Mouse (Mus musculus): ENCODE measurements around the gene Tmx2. TPM values are rescaled to one million over a fixed set of nuclear protein-coding genes. Genes with fewer than 3 reads are reported as not detected.

Tmx2 gene
- total RNA-seq, 2 experiments from 2014 or later = 18.9 to 29.0 TPM

Other genes starting within 250 kb of the Tmx2 start
- gene Tfpi, start 202.4 kb downstream of the Tmx2 start, total RNA-seq (2015; ENCODE audit: low replicate concordance) = 2.3 and 2.7 TPM in 2 replicates
- gene Tfpi, start 202.4 kb downstream of the Tmx2 start, total RNA-seq (2017; ENCODE audit: low replicate concordance) = 6.1 and 6.9 TPM in 2 replicates
- 8.8 and 10.0 TPM in 2 replicates for gene Ctnnd1, start 28.4 kb downstream of the Tmx2 start, total RNA-seq (2015; ENCODE audit: low replicate concordance)
- gene Ctnnd1, start 28.4 kb downstream of the Tmx2 start, total RNA-seq (2017; ENCODE audit: low replicate concordance) = 6.2 and 9.5 TPM in 2 replicates
- gene Btbd18, start 20.1 kb downstream of the Tmx2 start, total RNA-seq (2015; ENCODE audit: low replicate concordance) = not detected in 2 replicates
- not detected in 2 replicates for gene Btbd18, start 20.1 kb downstream of the Tmx2 start, total RNA-seq (2017; ENCODE audit: low replicate concordance)
- gene Selenoh, start 8.4 kb downstream of the Tmx2 start, total RNA-seq (2015; ENCODE audit: low replicate concordance) = 42.3 and 58.3 TPM in 2 replicates
- 23.3 and 23.4 TPM in 2 replicates for gene Selenoh, start 8.4 kb downstream of the Tmx2 start, total RNA-seq (2017; ENCODE audit: low replicate concordance)
- gene Gm28635, start 1.1 kb downstream of the Tmx2 start, total RNA-seq (2015; ENCODE audit: low replicate concordance) = not detected in 2 replicates
- gene Gm28635, start 1.1 kb downstream of the Tmx2 start, total RNA-seq (2017; ENCODE audit: low replicate concordance) = 1.8 TPM in 1 of 2 replicates, not detected in the other
- 14.0 and 24.7 TPM in 2 replicates for gene Med19, start 738 bp downstream of the Tmx2 start, total RNA-seq (2015; ENCODE audit: low replicate concordance)
- 12.0 and 18.8 TPM in 2 replicates for gene Med19, start 738 bp downstream of the Tmx2 start, total RNA-seq (2017; ENCODE audit: low replicate concordance)
- gene Zdhhc5, start 36.0 kb upstream of the Tmx2 start, total RNA-seq (2015; ENCODE audit: low replicate concordance) = 28.4 and 29.2 TPM in 2 replicates
- gene Zdhhc5, start 36.0 kb upstream of the Tmx2 start, total RNA-seq (2017; ENCODE audit: low replicate concordance) = 39.8 and 41.3 TPM in 2 replicates
- 53.6 and 64.6 TPM in 2 replicates for gene Clp1, start 48.2 kb upstream of the Tmx2 start, total RNA-seq (2015; ENCODE audit: low replicate concordance)
- 46.7 and 70.3 TPM in 2 replicates for gene Clp1, start 48.2 kb upstream of the Tmx2 start, total RNA-seq (2017; ENCODE audit: low replicate concordance)
- 1,364 and 1,503 TPM in 2 replicates for gene Ypel4, start 54.9 kb upstream of the Tmx2 start, total RNA-seq (2015; ENCODE audit: low replicate concordance)
- 1,636 and 1,967 TPM in 2 replicates for gene Ypel4, start 54.9 kb upstream of the Tmx2 start, total RNA-seq (2017; ENCODE audit: low replicate concordance)
- gene Gm19426, start 64.5 kb upstream of the Tmx2 start, total RNA-seq (2015; ENCODE audit: low replicate concordance) = not detected in 2 replicates
- gene Gm19426, start 64.5 kb upstream of the Tmx2 start, total RNA-seq (2017; ENCODE audit: low replicate concordance) = not detected in 2 replicates
- gene Serping1, start 96.3 kb upstream of the Tmx2 start, total RNA-seq (2015; ENCODE audit: low replicate concordance) = 4.2 and 7.3 TPM in 2 replicates
- 2.1 and 3.1 TPM in 2 replicates for gene Serping1, start 96.3 kb upstream of the Tmx2 start, total RNA-seq (2017; ENCODE audit: low replicate concordance)
- gene Ube2l6, start 119.7 kb upstream of the Tmx2 start, total RNA-seq (2015; ENCODE audit: low replicate concordance) = 974 and 1,000 TPM in 2 replicates
- 826 and 843 TPM in 2 replicates for gene Ube2l6, start 119.7 kb upstream of the Tmx2 start, total RNA-seq (2017; ENCODE audit: low replicate concordance)
- not detected in 2 replicates for gene Smtnl1, start 143.5 kb upstream of the Tmx2 start, total RNA-seq (2015; ENCODE audit: low replicate concordance)
- 2.0 TPM in 1 of 2 replicates, not detected in the other for gene Smtnl1, start 143.5 kb upstream of the Tmx2 start, total RNA-seq (2017; ENCODE audit: low replicate concordance)
- gene Timm10, start 147.9 kb upstream of the Tmx2 start, total RNA-seq (2015; ENCODE audit: low replicate concordance) = 28.6 and 43.9 TPM in 2 replicates
- 5.2 and 22.2 TPM in 2 replicates for gene Timm10, start 147.9 kb upstream of the Tmx2 start, total RNA-seq (2017; ENCODE audit: low replicate concordance)
- gene Slc43a1, start 159.7 kb upstream of the Tmx2 start, total RNA-seq (2015; ENCODE audit: low replicate concordance) = 756 and 864 TPM in 2 replicates
- 516 and 701 TPM in 2 replicates for gene Slc43a1, start 159.7 kb upstream of the Tmx2 start, total RNA-seq (2017; ENCODE audit: low replicate concordance)
- gene Rtn4rl2, start 207.6 kb upstream of the Tmx2 start, total RNA-seq (2015; ENCODE audit: low replicate concordance) = not detected in 2 replicates
- gene Rtn4rl2, start 207.6 kb upstream of the Tmx2 start, total RNA-seq (2017; ENCODE audit: low replicate concordance) = not detected in 2 replicates